Mouse (Mus musculus) right cerebral cortex, postnatal 4 days (tissue): ENCODE data around the gene Rhd.
"Not testable (repeated sequence)": the region's sequence is repeated elsewhere in the genome, so short reads cannot be mapped to it uniquely, and the experiment has no call there.

Experiments
- DNase-seq: peaks from one replicate; pipeline ENCODE4 v3.0.0-alpha.2; 2022

Rhd gene

DNA sequence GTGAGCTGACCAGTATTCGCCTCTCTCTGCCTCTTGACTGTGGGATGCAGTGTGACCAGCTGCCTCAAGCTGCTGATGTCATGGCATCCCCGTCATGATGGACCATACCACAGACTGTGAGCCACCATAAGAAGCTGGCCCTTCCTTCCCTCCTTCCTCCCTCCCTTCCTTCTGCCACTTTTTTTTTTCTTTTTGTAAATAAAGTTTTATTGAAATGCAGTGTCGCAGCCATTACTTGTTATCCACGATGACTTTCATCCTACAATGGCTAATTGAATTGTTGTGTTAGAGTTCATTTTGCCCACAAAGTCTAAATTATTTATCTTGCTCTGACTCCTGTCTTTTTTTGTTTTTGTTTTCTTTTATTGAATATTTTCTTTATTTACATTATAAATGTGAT is 5.8 kb upstream of the Rhd start:
- DNase-seq = no peak

GRCm38 (mm10) chr4:134861884-134862283 is 2.5 kb upstream of the Rhd start:
- no peak for DNase-seq

DNA sequence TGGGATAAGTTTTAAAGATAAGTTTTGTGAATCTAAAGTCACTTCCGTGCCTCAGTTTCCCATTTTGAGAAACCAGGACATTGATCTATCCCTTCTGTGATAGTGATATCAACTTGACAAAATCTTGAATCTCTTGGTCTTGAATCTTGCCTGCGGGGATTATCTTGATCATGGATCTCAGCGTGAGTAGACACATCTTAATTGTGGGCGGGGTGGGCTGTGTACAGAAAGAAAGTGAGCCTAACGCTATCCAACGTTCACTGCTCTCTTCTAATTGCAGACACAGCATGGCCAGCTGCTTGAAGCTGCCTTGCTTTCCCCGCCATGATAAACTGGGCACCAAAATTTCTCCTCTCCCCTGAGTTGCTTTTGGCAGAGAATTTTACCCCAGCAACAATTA is 1.3 kb upstream of the Rhd start:
- no peak for DNase-seq

- no peak for DNase-seq
Measured at GRCm38 (mm10) chr4:134865340-134865739, 1.0 kb downstream of the Rhd start.

DNA sequence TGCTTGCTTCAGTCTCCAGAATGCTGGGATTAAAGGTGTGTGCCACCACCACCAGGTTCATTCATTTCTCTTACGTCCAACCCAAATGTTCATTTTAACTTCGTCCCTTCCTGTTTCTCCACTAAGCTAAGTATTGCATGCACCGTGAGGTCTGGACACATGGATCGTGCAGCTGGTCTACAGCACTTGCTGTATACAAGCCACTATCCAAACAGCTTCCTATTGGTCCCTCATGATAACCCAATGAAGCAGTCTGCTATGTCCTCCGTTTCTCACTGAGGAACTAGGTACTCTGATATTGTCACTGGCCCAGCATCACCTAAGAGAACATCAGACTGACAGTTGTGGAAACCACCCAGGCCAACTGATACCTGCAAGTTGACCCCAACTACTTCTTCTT is 1.5 kb downstream of the Rhd start:
- no peak for DNase-seq

DNA sequence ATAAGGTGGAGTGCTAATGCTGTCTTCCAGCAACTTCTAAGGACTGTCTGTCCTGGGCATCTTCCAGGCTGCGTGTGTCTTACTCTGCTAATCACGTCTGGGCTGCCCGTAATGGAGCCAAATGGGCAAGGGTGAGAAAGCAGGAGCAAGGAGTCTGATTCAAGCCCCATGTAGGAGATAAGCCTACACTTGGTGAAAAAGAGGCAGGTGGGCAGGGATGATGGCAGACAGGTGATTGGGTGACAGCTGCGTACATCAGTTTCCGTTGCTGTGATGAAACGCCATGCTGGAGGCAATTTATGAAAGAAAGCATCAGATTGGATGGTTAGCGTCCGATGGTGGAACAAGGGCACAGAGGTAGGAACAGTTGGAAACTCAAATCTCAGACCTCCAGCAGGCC is 2.9 kb downstream of the Rhd start:
- no peak for DNase-seq

- DNase-seq = no peak
Measured at GRCm38 (mm10) chr4:134867661-134868060, 3.3 kb downstream of the Rhd start.

- no peak for DNase-seq
Measured at GRCm38 (mm10) chr4:134868065-134868464, 3.7 kb downstream of the Rhd start.

DNA sequence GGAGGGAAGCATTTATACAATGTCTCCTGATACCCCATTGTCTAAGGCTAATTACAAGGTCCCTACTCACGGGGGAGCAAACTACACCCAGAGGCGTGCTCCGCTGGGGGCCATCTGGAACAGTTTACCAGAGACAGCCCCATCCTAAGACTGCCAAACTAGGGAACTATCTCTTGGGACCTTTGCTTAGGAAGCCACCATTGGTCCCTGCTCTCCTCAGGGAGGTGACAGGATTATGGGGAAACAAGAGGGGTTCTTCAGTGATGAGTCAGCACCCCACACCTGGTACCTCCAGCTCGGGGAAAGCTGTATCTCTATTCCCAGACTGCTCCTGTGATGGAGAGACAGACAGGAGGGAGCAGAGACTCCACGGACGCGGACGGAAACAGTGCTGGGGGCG is 4.2 kb downstream of the Rhd start:
- no peak for DNase-seq

- DNase-seq = no peak
Measured at GRCm38 (mm10) chr4:134869068-134869730, 4.9 kb downstream of the Rhd start.

- DNase-seq = no peak
Measured at GRCm38 (mm10) chr4:134869815-134870375, 5.6 kb downstream of the Rhd start.

- no peak for DNase-seq
Measured at GRCm38 (mm10) chr4:134871477-134871876, 7.1 kb downstream of the Rhd start.

DNA sequence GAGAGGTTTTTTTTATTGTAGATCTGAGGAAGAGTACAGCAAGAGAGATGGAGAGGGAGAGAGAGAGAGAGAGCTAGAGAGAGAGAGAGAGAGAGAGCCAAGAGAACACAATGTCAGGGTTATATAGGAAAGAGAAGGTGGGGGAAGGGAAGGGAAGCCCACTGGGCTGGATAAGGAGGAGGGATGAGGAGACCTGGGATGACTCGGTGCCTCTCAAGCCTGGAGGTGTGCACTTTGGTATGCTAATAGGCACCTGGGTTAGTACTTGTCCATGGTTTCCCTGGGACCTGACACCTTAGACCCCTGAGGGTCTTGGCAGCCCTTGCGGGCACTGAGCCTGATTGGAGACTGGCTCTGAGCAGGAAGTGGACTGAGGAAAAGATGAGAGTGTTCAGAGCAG is 7.6 kb downstream of the Rhd start:
- no peak for DNase-seq

DNA sequence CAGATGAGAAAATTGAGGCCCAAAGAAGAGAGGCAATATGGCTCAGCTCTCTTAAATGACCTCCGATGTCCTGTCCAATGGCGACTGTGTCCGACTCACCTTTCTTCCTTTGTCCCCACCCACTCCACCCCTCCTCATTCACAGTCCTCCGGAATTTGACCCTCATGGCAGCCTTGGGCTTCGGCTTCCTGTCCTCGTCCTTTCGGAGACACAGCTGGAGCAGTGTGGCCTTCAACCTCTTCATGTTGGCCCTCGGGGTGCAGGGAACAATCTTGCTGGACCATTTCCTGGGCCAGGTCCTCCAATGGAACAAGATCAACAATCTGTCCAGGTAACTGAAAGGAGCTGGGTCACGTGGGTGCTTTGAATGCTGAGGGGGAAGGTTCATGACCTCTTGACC is 11.8 kb downstream of the Rhd start:
- no peak for DNase-seq

- DNase-seq = peak; percentile 80
Measured at GRCm38 (mm10) chr4:134879410-134879981, 15.2 kb downstream of the Rhd start.

DNA sequence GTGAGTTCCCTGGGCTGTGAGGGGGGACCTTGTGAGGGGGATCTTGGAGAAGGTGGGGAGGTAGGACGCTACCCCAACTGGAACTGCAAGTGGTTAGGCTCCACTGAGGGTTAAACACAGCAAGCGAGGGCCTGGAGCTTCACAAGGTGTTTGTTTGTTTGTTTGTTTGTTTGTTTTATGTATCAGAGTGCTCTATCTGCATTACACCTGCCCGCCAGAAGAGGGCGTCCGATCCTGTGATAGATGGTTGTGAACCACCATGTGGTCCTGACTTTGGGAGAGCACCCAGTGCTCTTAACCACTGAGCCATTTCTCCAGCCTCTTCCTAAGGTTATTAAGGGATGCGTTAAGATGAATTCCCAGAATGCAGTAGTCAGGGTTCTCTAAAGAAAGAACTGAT is 15.7 kb downstream of the Rhd start:
- DNase-seq = no peak

- DNase-seq = no peak
Measured at GRCm38 (mm10) chr4:134883266-134883665, 18.9 kb downstream of the Rhd start.

GRCm38 (mm10) chr4:134883808-134884207 is 19.5 kb downstream of the Rhd start:
- no peak for DNase-seq

DNA sequence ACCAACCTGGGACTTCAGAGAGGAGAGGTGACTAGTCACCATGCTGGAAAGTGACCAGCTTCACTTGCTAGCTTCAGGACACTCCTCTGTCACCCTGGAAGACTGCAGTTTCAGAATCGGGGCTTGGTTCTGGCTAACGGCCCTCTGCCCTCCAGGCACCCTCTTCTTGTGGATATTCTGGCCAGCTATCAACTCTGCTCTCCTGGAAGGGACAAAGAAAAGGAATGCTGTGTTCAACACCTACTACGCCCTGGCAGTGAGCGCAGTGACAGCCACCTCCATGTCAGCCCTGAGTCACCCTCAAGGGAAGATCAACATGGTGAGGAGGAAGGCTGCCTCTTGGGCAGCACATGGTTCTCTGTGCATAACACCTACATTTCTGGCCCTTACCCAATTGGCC is 20.0 kb downstream of the Rhd start:
- no peak for DNase-seq

GRCm38 (mm10) chr4:134892096-134892495 is 27.8 kb downstream of the Rhd start:
- peak; percentile 46 for DNase-seq

DNA sequence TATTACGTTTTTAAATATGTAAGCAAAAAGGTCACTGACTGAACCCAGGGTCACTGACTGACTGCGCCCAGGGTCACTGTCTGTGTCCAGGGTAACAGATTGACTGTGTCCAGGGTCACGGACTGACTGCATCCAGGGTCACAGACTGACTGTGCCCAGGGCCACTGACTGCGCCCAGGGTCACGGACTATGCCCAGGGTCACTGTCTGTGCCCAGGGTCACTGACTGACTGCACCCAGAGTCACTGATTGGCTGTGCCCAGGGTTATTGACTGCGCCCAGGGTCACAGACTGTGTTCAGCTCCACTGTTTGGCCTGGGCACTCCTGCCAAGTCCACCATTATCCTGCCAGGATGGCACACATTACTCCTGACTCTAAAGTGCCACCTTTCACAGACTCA is 32.9 kb downstream of the Rhd start:
- no peak for DNase-seq

- DNase-seq = no peak
Measured at GRCm38 (mm10) chr4:134901126-134901525, 36.8 kb downstream of the Rhd start.

DNA sequence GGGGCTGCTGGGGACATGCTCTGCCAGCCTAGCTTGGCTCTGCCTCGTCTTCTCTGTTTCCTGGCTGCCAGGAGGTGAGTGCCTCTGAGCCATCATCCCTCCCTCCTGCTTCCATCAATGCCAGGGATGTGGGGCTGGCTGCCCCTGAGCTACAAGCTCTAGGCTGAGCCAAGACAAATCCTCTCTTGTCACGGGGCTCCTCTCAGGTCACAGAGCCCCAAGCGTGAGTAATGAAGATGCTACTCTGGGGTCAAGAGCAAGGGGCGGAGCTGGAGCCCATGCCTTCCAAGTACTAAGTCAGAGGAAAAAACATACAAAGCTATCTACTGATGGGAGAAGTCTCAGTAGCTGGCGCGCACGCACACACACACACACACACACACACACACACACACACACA is 38.7 kb downstream of the Rhd start:
- no peak for DNase-seq

- DNase-seq = not testable (repeated sequence)
Measured at GRCm38 (mm10) chr4:134911406-134911805, 47.1 kb downstream of the Rhd start.

DNA sequence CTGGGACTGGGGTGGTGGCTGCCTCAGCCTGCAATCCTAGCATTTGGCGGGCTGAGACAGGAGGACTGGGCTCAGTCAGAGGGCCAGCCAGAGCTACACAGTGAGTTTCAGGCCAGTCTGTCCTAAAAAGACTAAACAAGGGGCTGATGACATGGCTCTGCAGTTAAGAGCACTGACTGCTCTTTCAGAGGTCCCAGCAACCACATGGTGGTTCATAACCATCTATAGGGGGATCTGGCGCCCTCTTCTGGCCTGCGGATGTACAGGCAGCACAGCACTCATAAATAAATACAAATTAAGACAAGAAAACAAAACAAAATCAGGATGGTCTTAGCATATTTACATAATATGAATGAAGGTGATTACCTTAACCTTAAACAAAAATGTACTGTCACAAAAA is 49.1 kb downstream of the Rhd start:
- peak; percentile 84 for DNase-seq
